Mouse (Mus musculus) liver, embryonic 16.5 days (tissue): ENCODE results near the gene Chl1. TPM values are rescaled to one million over a fixed set of nuclear protein-coding genes. Genes with fewer than 3 reads are reported as not detected.

ENCODE experiments used
- ATAC-seq: fragments of 200-750 bp; cut with Nextera tagmentation; 2 replicates; pipeline ENCODE4 v1.8.0; 2017; ENCODE audit warnings: low read depth, mild to moderate bottlenecking, moderate number of reproducible peaks, moderate library complexity
- H3K27ac ChIP-seq: fragments of 300-500 bp; sonication (generic); 2 replicates; pipeline ENCODE4 v1.5.1; 2014; ENCODE audit warnings: mild to moderate bottlenecking, low read length
- H3K27me3 ChIP-seq: fragments of 300-500 bp; sonication (generic); 2 replicates; pipeline ENCODE4 v1.6.1; 2014; ENCODE audit warnings: low read depth, low read length, mixed read lengths; ENCODE audit not compliant: control insufficient read depth, insufficient read depth
- H3K36me3 ChIP-seq: fragments of 300-500 bp; sonication (generic); 2 replicates; pipeline ENCODE4 v1.6.1; 2014; ENCODE audit warnings: mild to moderate bottlenecking; ENCODE audit not compliant: control insufficient read depth, insufficient read depth
- H3K4me1 ChIP-seq: fragments of 300-500 bp; sonication (generic); 2 replicates; pipeline ENCODE4 v1.6.1; 2014; ENCODE audit warnings: low read depth, low read length, mixed read lengths; ENCODE audit not compliant: control insufficient read depth
- H3K4me2 ChIP-seq: fragments of 300-500 bp; sonication (generic); 2 replicates; pipeline ENCODE4 v1.6.1; 2014; ENCODE audit warnings: low read depth, low read length, mixed read lengths
- H3K4me3 ChIP-seq: fragments of 300-500 bp; sonication (generic); 2 replicates; pipeline ENCODE4 v1.5.1; 2014; ENCODE audit warnings: low read depth, mild to moderate bottlenecking, low read length
- H3K9ac ChIP-seq: fragments of 300-500 bp; sonication (generic); 2 replicates; pipeline ENCODE4 v1.6.1; 2014; ENCODE audit warnings: low read depth, low read length
- H3K9me3 ChIP-seq: fragments of 300-500 bp; sonication (generic); replicated peaks from 2 replicates; pipeline ENCODE4 v1.6.1; 2016; ENCODE audit warnings: low read length; ENCODE audit not compliant: control insufficient read depth
- WGBS: fragments of 180-500 bp; shearing (Covaris S2); extraction: QIAGEN DNeasy Blood & Tissue Kit; methylation state at CpG from one replicate; pipeline ENCODE4 v1.1.7; 2014; ENCODE audit not compliant: insufficient replicate concordance; 5-methylcytosine and 5-hydroxymethylcytosine counted together
- polyA plus RNA-seq: library from polyadenylated mRNA; unstranded; fragments of >200 nt; fragmentation: Nextera tagmentation; extraction: Ambion mirVana; gene quantifications from 2 replicates; pipeline ENCODE4 v1.2.1, GENCODE M21; 2015

Chl1 gene
- polyA plus RNA-seq, 1 experiment from 2014 or later: 0.02 TPM

DNA sequence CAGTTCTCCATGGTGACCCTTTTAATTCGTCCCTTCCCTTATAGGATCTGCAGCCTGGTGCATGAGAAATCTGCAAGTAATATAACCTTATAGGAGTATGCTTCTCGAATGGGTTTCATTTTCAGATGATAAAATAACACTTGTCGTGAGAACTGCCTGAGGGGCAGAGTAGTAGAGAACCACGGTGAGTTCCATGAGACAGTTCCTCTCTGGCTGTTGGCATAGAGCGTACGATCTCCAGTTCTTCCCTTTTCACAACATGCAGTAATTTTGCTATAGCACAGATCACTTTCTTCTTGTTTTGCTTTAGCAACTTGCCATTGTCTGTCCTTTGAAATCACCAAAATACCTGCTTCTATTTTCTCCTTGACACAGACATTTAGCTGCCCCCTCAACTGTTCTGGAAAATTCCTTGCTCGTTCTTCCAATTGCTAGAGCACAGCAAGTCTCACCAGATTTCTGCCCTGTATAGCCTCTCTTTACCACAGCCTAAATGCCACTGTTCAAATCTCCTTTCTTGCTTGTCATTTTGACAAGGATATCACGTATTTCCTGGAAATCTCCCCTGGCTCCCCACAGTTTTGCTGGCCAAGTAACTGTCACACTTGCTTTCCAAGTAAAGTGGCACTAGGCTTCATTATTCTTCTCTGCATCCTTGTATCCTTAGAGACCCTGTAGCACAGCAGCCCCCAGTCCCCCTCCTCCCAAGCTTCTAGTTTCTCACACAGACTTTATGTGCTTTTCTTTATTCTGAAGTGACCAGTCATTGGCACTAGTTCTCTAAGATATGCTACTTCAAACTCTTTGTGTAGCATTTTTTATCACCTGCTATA, 16.8 kb downstream of the Chl1 start:
- Histone ChIP-seq H3K4me2 (no peak overlapping the region), H3K27ac (no peak overlapping the region), H3K27me3 (no peaks in the 10 kb centered on the region), H3K4me3 (no peak overlapping the region), H3K9me3 (no peaks in the 10 kb centered on the region), H3K36me3 (no peaks in the 10 kb centered on the region), H3K9ac (no peak overlapping the region), H3K4me1 (no peaks in the 10 kb centered on the region)
- ATAC-seq: no peak
- WGBS: 29% methylated on average over 8 of the region's 8 CpGs

GRCm38 (mm10) chr6:103533048-103533447, 22.7 kb downstream of the Chl1 start:
- H3K4me1 ChIP-seq: no peaks in the 10 kb centered on the region
- H3K4me2 ChIP-seq: no peak overlapping the region
- no peaks in the 10 kb centered on the region for H3K9me3 ChIP-seq
- no peaks in the 10 kb centered on the region for H3K36me3 ChIP-seq
- H3K9ac ChIP-seq: no peak overlapping the region
- H3K27me3 ChIP-seq: no peaks in the 10 kb centered on the region
- ATAC-seq: no peak
- no peak overlapping the region for H3K4me3 ChIP-seq
- no peak overlapping the region for H3K27ac ChIP-seq

GRCm38 (mm10) chr6:103534027-103534426, 23.6 kb downstream of the Chl1 start:
- Histone ChIP-seq H3K4me3 (no peak overlapping the region), H3K27me3 (no peaks in the 10 kb centered on the region), H3K36me3 (no peaks in the 10 kb centered on the region), H3K4me2 (no peak overlapping the region), H3K4me1 (no peaks in the 10 kb centered on the region), H3K9me3 (no peaks in the 10 kb centered on the region), H3K27ac (no peak overlapping the region), H3K9ac (no peak overlapping the region)
- WGBS: 52% methylated on average over 2 of the region's 2 CpGs
- ATAC-seq: no peak

- no peak for ATAC-seq
- H3K4me1 ChIP-seq: no peaks in the 10 kb centered on the region
- H3K36me3 ChIP-seq: no peaks in the 10 kb centered on the region
- H3K9ac ChIP-seq: no peak overlapping the region
- WGBS: 64% methylated on average over 2 of the region's 2 CpGs
- H3K27me3 ChIP-seq: no peaks in the 10 kb centered on the region
- no peak overlapping the region for H3K4me2 ChIP-seq
- no peaks in the 10 kb centered on the region for H3K9me3 ChIP-seq
- H3K4me3 ChIP-seq: no peak overlapping the region
- no peak overlapping the region for H3K27ac ChIP-seq
Observed at GRCm38 (mm10) chr6:103542576-103542975, 32.2 kb downstream of the Chl1 start.

DNA sequence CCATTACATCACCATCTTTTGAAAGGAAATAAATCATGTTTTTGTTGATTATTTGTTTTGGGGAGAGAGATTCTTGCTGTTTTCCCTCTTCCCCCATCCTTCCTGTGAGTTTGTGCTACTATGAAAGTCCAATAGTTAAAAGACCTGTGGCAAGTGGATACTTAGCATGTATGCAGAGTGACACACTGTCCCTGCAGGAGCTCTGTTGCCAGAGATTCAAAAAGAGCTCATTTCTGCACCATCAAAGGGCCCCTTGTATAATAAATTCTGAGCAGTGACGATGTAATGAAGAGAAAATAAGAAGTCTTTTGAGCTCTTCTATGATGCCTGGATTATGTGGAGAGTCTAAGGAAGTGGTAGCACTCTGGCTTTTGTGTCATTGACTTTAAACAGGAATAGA, 33.4 kb downstream of the Chl1 start:
- no peak for ATAC-seq
- WGBS: 44% methylated on average over 1 of the region's 1 CpGs

GRCm38 (mm10) chr6:103546314-103546713, 35.9 kb downstream of the Chl1 start:
- Histone ChIP-seq H3K4me3 (no peak overlapping the region), H3K27me3 (no peaks in the 10 kb centered on the region), H3K9ac (no peak overlapping the region), H3K27ac (no peak overlapping the region), H3K9me3 (no peaks in the 10 kb centered on the region), H3K36me3 (no peaks in the 10 kb centered on the region), H3K4me2 (no peak overlapping the region), H3K4me1 (no peaks in the 10 kb centered on the region)
- no peak for ATAC-seq
- WGBS: 59% methylated on average over 3 of the region's 3 CpGs

More for the DNA sequence above, 33.4 kb downstream of the Chl1 start:
- no peak overlapping the region for H3K4me3 ChIP-seq
- no peak overlapping the region for H3K4me2 ChIP-seq
- H3K27me3 ChIP-seq: no peaks in the 10 kb centered on the region
- no peaks in the 10 kb centered on the region for H3K9me3 ChIP-seq
- no peaks in the 10 kb centered on the region for H3K36me3 ChIP-seq
- H3K9ac ChIP-seq: no peak overlapping the region
- no peaks in the 10 kb centered on the region for H3K4me1 ChIP-seq
- H3K27ac ChIP-seq: no peak overlapping the region

DNA sequence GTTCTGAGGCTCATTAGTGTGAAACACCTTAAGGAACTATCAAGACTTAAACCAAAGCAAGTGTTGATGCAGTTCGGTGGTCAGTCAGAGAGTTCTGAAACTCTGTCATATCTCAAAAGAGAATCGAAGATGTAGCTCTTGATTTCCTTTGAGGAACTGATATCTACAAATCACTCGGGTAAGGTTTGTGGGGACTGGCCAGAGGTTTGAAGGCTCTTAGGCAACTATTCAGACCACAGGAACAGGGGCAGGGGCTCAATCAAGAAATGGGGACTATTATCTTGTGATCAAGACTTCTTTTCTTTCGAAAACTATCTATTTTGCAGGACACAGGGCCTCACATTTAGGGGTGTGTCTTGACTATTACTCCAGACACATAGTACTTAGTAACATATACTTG, 39.5 kb downstream of the Chl1 start:
- H3K36me3 ChIP-seq: no peaks in the 10 kb centered on the region
- H3K4me3 ChIP-seq: no peak overlapping the region
- no peak overlapping the region for H3K9ac ChIP-seq
- ATAC-seq: no peak
- H3K27ac ChIP-seq: no peak overlapping the region
- WGBS: 38% methylated on average over 4 of the region's 4 CpGs
- no peaks in the 10 kb centered on the region for H3K27me3 ChIP-seq
- no peaks in the 10 kb centered on the region for H3K9me3 ChIP-seq
- H3K4me2 ChIP-seq: no peak overlapping the region
- H3K4me1 ChIP-seq: no peaks in the 10 kb centered on the region

- no peak overlapping the region for H3K9ac ChIP-seq
- H3K4me1 ChIP-seq: no peaks in the 10 kb centered on the region
- no peak for ATAC-seq
- no peak overlapping the region for H3K4me2 ChIP-seq
- H3K27me3 ChIP-seq: no peaks in the 10 kb centered on the region
- H3K9me3 ChIP-seq: no peaks in the 10 kb centered on the region
- no peak overlapping the region for H3K4me3 ChIP-seq
- H3K36me3 ChIP-seq: no peaks in the 10 kb centered on the region
- H3K27ac ChIP-seq: no peak overlapping the region
- 45% methylated on average over 5 of the region's 5 CpGs for WGBS
Observed at GRCm38 (mm10) chr6:103558037-103558893, 47.9 kb downstream of the Chl1 start.

DNA sequence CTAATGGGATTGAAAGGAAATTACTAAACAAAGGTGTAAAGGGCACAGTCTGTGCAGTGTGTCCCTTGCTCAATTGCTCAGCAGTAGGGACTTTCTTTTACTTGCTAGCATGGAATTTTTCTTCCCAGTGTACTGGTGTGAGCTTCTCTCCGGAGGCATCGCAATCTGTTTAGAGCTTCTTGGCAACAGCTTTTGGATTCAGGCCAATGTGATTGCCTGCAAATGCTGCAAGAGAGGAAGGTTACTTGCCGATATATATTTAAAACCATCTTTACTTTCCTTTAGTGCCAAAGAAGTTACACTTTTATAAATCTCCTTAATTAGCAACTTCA, 48.5 kb downstream of the Chl1 start:
- no peak for ATAC-seq
- H3K4me2 ChIP-seq: no peak overlapping the region
- WGBS: 66% methylated on average over 3 of the region's 3 CpGs
- H3K4me3 ChIP-seq: no peak overlapping the region
- no peaks in the 10 kb centered on the region for H3K27me3 ChIP-seq
- no peaks in the 10 kb centered on the region for H3K36me3 ChIP-seq
- H3K9me3 ChIP-seq: no peaks in the 10 kb centered on the region
- H3K4me1 ChIP-seq: no peaks in the 10 kb centered on the region
- no peak overlapping the region for H3K27ac ChIP-seq
- no peak overlapping the region for H3K9ac ChIP-seq
